Mouse (Mus musculus): ENCODE data around the gene Gm10715. TPM values are rescaled to one million over a fixed set of nuclear protein-coding genes. Genes with fewer than 3 reads are reported as not detected.
"Not testable (repeated sequence)": the region's sequence is repeated elsewhere in the genome, so short reads cannot be mapped to it uniquely, and the experiment has no call there.

Gm10715 gene
- polyA plus RNA-seq, 1 experiment from 2014 or later = not detected

GRCm38 (mm10) chr9:3030677-3031318, 5.9 kb upstream of the Gm10715 start:
- not testable (repeated sequence) for H3K9ac ChIP-seq (ENCODE audit: low read length); H3K27me3 ChIP-seq (ENCODE audit: control insufficient read depth, insufficient read depth, low read length); H3K4me2 ChIP-seq (ENCODE audit: low read depth); H3K9me3 ChIP-seq (ENCODE audit: control insufficient read depth, low read length); H3K4me1 ChIP-seq (ENCODE audit: control insufficient read depth, insufficient read depth, low read length); H3K36me3 ChIP-seq (ENCODE audit: control insufficient read depth, insufficient read depth, low read length); H3K27ac ChIP-seq (ENCODE audit: low read depth, low read length); H3K4me3 ChIP-seq (ENCODE audit: low read depth, low read length)
- 0 out of 2 replicates have a peak, but pooled peaks have one; percentile 28 for ATAC-seq (ENCODE audit: insufficient read depth, low FRiP score, low TSS enrichment)
- peak; percentile 59 for DNase-seq (ENCODE audit: low spot score)
- 77% methylated on average over 2 of the region's 10 CpGs for WGBS

GRCm38 (mm10) chr9:3034299-3034698, 2.4 kb upstream of the Gm10715 start, which contains the start of gene Gm17535:
TSS of gene Gm17535 (plus strand) at chr9:3034599.
- not testable (repeated sequence) for H3K4me3 ChIP-seq (ENCODE audit: low read depth, low read length); H3K36me3 ChIP-seq (ENCODE audit: control insufficient read depth, insufficient read depth, low read length); DNase-seq (ENCODE audit: low spot score); H3K9me3 ChIP-seq (ENCODE audit: control insufficient read depth, low read length); ATAC-seq (ENCODE audit: insufficient read depth, low FRiP score, low TSS enrichment); H3K27ac ChIP-seq (ENCODE audit: low read depth, low read length); H3K4me1 ChIP-seq (ENCODE audit: control insufficient read depth, insufficient read depth, low read length); H3K27me3 ChIP-seq (ENCODE audit: control insufficient read depth, insufficient read depth, low read length); H3K9ac ChIP-seq (ENCODE audit: low read length); H3K4me2 ChIP-seq (ENCODE audit: low read depth)
- WGBS = no CpG with 5 or more reads among the region's 8 CpGs

- H3K27me3 ChIP-seq (ENCODE audit: control insufficient read depth, insufficient read depth, low read length); H3K27ac ChIP-seq (ENCODE audit: low read depth, low read length); H3K9ac ChIP-seq (ENCODE audit: low read length); H3K36me3 ChIP-seq (ENCODE audit: control insufficient read depth, insufficient read depth, low read length); H3K4me1 ChIP-seq (ENCODE audit: control insufficient read depth, insufficient read depth, low read length); H3K4me2 ChIP-seq (ENCODE audit: low read depth); ATAC-seq (ENCODE audit: insufficient read depth, low FRiP score, low TSS enrichment); H3K4me3 ChIP-seq (ENCODE audit: low read depth, low read length); DNase-seq (ENCODE audit: low spot score); H3K9me3 ChIP-seq (ENCODE audit: control insufficient read depth, low read length): not testable (repeated sequence)
- 69% methylated on average over 4 of the region's 4 CpGs for WGBS
These were observed 1.5 kb downstream of the Gm10715 start for GRCm38 (mm10) chr9:3038161-3038560.

Small RNA genes within 50 kb of the gene (microRNA-seq; reads per million reads assigned to microRNA genes)
- gene Mir101c = not detected

Other genes starting within 250 kb of the Gm10715 start
- gene Gm10722, start 36.0 kb upstream of the Gm10715 start, polyA plus RNA-seq (2014; fragmentation: Nextera tagmentation; extraction: Ambion mirVana) = not detected in 2 replicates
- not detected in 2 replicates for gene Gm11168, start 33.5 kb upstream of the Gm10715 start, polyA plus RNA-seq (2014; fragmentation: Nextera tagmentation; extraction: Ambion mirVana)
- gene Gm10721, start 23.7 kb upstream of the Gm10715 start, polyA plus RNA-seq (2014; fragmentation: Nextera tagmentation; extraction: Ambion mirVana) = not detected in 2 replicates
- gene Gm10720, start 21.2 kb upstream of the Gm10715 start, polyA plus RNA-seq (2014; fragmentation: Nextera tagmentation; extraction: Ambion mirVana) = not detected in 2 replicates
- gene Gm10719, start 19.5 kb upstream of the Gm10715 start, polyA plus RNA-seq (2014; fragmentation: Nextera tagmentation; extraction: Ambion mirVana) = not detected in 2 replicates
- gene Gm10718, start 13.3 kb upstream of the Gm10715 start, polyA plus RNA-seq (2014; fragmentation: Nextera tagmentation; extraction: Ambion mirVana) = 1.3 and 1.4 TPM in 2 replicates
- 0.38 and 0.50 TPM in 2 replicates for gene Gm10717, start 11.5 kb upstream of the Gm10715 start, polyA plus RNA-seq (2014; fragmentation: Nextera tagmentation; extraction: Ambion mirVana)
- gene Gm17535, start 2.3 kb upstream of the Gm10715 start, polyA plus RNA-seq (2014; fragmentation: Nextera tagmentation; extraction: Ambion mirVana) = not detected in 2 replicates

Measured in neural tube, embryonic 11.5 days (tissue).